Mouse (Mus musculus) G1E-ER4 (cell line): ENCODE measurements around the gene Tsks. TPM values are rescaled to one million over a fixed set of nuclear protein-coding genes. Genes with fewer than 3 reads are reported as not detected.

Experiments
- GATA1 ChIP-seq: IDR thresholded peaks from one replicate; pipeline ENCODE4 v1.8.0; 2012; ENCODE audit warnings: low read length, inconsistent platforms
- polyA plus RNA-seq: library from polyadenylated mRNA; stranded (reverse); fragments of >175 nt; gene quantifications from 2 replicates; pipeline ENCODE4 v1.2.3, GENCODE M21; 2012

Tsks gene
- polyA plus RNA-seq, 1 experiment: 0.16 TPM

DNA sequence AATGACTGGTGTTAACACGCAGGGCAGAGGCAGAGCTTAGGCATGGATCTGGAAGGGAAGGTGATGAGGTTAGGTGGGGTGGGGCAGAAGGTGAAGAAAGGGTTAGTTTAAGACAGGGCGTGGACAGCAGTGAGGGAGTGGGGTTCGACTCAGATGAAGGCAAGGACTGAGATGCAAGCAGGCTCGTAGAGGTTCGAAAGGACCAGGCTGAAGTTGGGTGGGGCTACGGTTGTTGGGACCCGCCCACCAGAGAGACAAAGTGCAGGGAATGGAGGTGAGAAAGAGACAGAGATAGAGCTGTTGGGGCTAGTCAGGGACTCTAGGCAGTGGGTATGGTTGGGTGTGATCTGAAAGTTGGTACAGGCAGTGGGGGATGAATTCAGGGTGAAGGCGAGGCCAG lies 19.3 kb downstream of the Tsks start:
- no peak for TF ChIP-seq GATA1

DNA sequence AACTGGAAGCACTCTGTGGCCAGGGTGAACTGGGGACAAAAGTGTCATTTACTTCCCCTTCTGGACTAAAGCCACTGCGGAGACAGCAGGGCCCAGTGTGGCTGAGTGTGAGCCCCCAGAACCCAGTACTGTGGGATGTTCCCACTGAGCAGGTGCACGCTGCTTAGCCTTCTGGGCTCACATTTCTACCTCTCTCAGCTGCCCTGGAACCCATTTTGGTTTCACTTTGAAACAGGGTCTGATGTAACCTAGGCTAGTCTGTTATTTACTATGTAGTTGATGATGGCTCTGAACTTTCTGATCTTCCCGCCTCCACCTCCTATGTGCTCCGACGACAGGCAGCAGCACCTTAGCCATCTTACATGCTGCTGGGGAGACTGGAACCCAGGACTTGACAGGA lies 19.8 kb downstream of the Tsks start:
- no peak for TF ChIP-seq GATA1

DNA sequence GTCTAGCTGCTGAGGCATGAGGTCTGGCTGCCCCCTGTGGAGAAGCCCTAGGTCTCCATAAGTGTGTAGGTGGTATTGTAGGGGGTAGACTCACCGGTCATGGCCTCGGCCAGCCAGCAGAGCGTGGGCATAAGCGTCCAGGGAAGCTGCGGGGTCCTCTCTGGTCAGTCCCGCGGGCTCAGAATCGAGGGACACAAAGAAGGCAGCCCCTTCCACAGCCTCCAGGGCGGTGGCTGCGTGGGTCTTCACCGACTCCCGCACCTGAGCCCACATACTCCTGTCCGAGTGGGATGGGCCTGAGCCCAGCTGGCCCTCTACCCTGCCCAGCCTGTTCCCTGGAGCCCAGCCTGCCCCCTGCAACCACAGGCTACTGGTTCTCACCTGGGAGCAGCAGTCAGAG lies 22.0 kb downstream of the Tsks start:
- no peak for TF ChIP-seq GATA1

DNA sequence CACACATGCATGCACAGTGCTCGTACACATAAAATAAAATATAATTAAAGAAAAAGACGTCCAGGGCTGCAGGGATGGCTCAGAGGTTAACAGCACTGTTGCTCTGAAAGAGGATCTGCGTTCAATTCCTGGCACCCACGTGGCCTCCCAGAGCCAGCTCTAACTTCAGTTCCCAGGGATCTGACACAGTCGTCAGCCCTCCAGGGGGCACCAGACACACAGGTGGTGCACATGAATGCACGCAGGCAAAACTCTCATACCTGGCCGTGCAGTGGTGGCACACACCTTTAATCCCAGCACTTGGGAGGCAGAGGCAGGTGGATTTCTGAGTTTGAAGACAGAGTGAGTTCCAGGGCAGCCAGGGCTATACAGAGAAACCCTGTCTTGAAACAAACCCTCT lies 23.0 kb downstream of the Tsks start:
- no peak for TF ChIP-seq GATA1

DNA sequence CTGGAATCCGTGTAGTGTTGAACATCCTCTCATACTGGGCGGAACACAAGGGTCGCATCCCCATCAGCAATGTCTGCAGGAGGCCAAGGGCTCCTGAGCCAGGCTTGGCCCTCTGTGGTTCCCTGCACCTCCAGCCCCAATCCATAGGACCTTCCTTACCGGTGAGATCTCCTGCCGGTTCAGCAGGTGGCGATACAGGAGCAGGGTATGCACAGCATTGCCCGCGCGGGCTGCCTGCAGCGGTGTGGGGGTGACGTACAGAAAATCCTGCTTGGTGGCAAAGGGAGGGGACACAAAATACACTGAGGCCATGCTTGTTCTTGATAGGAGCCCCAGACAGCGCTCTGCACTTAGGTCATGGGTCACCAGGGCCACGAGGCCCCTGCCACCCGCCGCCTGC lies 23.6 kb downstream of the Tsks start:
- no peak for TF ChIP-seq GATA1

DNA sequence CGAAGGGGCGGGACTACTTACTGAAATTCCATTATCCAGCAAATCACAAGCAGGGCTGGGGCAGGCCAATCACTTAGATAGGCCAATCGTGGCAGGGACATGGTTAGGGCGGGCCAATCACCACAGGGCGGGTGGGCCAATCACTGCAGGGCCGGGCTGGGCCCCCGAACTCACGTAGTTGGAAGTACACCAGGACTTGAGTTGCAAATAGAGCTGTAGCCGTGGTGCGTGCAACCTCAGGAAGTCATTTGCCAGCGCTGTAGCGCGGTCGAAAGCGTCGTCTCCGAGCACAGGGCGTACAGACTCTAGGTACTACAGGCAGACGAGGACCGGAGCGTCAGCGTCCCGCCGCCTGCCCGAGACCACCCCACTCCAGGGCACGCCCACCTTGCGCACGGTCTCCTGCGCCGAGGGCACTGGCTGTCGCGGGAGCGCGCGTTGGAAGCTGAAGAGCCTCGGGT lies 27.3 kb downstream of the Tsks start:
- no peak for TF ChIP-seq GATA1

DNA sequence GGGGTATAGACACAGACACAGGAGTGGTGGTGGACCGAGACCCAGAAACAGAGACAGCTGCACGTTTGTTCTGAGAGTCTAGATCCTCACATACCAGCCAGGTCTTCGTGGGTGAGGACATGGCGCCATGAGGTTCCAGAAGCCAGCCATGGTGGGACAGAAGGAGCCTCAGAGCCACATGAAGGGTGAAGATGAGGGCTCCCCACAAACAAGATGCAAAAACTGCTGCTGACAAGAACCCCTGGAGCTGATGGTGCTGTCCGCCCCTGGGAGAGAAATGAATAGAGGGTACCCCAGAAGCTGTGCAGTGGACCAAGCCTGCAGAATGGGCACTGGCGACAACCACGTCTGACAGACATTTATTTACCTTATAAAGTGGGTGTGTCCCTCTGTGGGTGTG lies 28.1 kb downstream of the Tsks start:
- no peak for TF ChIP-seq GATA1

DNA sequence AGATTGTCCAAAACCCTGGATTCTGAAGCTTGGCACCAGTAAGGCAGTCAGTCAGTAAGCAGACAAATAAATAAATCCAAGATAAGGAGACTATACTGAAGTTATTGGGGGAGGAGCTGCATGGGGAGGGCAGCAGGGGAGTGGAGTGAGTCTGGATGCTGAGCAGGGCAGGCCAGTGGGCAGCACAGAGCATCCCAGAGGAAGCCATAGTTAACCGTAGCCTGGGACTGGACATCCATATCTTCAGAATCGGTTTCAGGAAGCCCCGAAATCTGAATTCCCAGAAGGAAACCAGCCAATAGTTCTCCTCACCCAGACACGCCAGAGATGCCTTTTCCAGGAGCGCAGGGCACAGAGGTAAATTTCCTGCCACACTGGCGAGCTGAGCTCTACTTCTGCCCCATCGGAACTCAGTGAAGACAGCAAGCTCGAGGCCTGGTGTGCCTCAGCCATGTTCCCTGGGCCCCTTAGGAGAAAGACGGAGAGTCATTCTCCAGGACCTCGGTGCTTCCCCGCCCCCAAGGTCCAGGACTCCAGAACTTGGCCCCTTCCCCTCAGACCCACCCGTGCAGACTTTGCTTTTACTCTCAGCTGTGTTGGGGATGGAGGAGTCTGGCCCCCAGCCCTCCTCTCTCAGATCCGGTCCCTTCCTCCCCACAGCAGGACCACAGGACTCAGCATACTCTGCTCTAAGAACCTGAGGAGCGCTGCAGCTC lies 30.6 kb downstream of the Tsks start:
- no peak for TF ChIP-seq GATA1

DNA sequence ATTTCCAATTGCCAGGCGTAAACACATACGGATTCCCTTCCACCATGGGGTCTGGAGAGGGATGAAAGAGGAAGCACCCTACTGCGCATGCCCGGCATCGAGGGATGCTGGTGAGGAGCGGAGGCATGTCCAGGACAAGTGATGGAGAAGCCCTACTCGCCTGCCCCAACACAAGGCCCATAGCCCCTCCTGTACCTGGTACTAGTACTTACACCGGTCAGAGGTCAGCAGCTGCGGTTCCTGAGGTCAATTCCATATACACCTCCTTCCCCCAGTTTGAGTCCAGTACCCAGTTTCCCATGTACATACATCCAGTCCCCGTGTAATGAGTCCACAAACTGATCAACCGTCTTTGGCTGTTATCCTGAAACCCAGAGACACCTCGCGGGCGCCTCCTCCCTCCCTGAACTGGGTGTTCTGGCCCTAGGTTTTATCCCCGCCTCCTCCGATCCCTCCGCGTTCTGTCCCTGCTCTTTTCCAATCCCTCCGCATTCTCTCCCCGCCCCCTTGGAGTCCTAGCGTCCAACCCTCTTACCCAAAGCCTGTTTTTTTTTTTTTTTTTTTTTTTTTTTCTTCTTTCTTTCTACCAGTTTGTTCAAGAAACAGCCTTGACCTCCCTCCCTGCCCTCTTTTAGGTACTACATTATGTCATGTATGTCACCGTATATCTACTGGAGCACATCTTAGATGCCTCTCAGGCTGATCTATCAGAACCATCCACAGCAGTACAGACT lies 31.5 kb downstream of the Tsks start, which contains the start of gene Cpt1c:
Gene Cpt1c, minus strand, starts transcription at position 469 of the 734 bp plus-strand sequence.
- TF ChIP-seq GATA1: no peak

DNA sequence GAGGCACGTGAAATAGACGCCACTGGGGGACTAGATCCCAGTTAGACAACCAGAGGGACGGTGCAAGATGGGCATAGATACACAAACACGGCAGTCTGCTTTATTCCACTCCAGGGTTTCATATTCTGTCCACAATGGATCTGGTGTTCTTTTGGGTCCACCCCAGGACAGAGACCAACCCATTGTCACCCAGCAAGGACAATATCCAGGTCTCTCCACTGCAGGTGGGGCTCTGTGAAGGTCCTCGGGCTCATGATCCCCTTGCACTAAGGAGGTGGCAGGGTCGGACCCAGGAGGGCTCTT lies 32.1 kb downstream of the Tsks start:
- no peak for TF ChIP-seq GATA1

DNA sequence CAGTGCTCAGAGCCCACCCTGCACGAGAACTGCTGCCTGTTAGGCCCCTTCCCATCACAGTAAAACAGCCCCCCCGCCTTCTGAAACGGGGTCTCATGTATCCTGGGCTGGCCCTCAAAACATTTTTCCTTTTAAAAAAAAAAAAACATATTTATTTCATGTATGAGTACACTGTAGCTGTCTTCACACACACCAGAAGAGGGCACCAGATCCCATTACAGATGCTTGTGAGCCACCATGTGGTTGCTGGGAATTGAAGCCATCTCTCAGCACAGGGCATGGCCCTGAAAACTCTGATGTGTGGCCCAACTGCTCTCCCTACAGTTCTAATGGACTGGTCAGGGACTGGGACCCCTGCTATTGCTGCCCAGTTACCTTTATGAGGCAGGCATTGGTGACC lies 35.3 kb downstream of the Tsks start:
- no peak for TF ChIP-seq GATA1

DNA sequence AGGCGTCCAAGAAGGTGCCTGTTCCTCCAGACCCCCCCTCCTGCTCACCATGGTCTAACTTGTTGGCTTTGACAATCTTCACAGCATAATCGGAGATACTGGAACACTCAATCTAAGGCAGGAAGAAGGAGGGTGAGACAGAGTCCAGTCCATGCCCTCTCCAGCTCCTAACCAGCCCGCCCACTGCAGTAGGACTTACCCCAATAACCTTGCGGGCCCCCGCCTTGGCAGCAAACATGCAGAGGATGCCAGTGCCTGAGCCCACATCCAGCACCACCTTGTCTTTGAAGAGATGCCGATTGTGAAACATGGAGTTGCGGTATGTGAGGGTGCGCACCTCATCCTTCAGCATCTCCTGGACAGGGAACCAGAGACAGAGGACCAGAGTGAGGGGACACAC lies 38.5 kb downstream of the Tsks start:
- no peak for TF ChIP-seq GATA1

DNA sequence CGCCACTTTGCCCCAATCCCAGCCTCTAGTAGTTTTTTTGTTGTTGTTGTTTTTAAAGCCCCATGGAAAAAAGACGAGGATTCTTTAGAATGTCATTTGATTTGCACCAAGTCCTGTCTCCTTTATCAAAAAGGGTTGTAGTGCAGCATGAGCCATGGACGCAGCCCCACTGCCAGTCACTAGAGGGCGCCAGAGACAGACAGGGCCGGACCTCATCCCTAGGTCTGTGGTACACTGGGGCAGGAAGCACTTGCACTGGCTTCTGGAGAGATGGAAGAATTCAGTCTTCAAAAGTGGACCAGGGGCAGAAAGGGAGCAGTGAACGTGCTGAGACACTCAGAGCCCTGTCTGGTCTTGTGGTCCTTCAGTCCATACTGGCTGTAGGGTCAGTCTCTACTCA lies 40.1 kb downstream of the Tsks start:
- TF ChIP-seq GATA1: no peak

DNA sequence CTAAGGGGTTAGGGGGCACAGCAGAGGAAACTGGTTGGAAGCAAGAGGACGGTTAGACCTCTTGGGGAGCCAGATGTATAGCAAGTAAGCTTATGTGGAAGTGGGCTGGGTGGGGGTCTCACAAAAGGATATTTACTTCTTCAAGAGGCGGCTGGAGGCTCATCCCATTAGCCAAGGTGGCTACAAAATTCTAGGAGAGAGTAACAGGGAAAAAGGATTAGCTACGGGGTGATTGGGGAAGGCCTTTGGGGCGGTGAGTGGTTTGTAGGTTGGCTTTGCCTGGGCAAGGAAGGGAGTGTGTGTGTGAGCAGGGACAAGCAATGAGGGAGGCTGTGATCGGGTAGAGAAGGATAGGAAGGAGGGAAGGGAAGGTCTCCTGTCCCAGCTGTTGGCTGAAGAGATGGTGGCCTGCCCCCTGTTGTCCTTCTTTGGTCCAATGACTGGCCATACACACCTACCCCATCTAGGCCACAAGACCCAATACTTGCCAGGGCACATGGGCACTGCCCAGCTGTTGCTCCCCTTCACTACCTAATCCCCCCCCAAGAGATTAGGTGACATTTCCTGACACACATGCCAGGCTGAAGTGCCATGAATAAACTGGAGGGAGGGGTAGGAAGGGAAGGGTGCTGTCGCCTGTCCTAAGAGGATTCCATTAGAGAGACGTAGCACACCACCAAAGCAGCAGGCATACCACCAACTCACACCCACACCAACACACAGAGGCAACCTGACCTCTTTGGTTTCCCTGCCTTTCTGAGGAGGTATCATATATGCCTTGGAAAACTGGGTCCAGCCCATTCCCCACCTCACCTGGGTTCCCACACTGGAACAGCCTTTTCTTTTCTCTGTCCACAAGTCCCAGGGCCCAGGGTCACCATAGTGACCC lies 41.2 kb downstream of the Tsks start:
- no peak for TF ChIP-seq GATA1

DNA sequence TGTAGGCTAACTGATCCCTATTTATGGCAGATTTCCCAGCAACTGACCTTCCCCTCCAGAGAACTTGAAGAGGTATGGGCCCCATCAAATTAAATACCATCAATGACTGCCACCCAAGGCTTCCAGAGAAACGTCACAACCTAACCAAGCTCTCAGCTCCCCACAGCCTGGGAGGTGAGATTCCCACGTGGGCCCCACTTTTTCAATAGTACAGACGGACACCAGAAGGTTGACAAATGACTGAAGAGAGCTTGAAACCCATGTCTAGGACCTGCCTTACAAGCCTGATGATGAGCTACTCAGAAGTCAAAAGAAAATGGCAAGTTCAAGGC lies 41.8 kb downstream of the Tsks start:
- TF ChIP-seq GATA1: no peak

DNA sequence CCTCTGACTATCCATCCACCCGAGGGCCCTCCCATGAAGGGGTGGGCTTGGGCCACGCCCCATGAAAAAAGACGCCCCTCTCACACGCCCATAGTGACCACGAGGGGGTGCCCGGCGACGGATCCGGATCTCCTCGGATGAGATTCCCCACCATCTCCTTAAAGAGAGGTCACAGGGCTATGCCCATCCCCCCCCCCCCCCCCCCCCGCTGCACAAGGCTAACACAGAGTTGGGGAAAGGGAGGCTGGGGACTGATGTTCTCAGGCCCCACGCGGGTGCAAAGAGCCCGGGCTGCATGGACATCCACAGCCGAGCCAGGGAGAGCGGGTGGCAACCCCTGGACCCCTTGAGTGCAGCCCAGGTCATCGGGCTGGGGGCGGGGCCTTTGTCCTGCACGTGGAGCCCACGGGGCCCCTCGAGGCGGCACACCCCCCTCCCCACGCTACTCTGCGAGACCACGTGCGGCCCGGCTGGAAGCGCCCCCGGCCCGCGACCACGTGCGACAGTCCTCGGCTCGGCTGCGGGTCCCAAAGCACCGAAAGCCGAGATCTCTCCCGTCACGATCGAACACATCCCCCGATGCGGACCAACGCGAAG lies 42.7 kb downstream of the Tsks start:
- no peak for TF ChIP-seq GATA1
